Mouse (Mus musculus) myocyte (in vitro differentiated cells): Measurements from ENCODE around the gene Efcc1.

Experiments used
- CEBPB ChIP-seq: IDR thresholded peaks from 2 replicates; pipeline ENCODE4 v1.6.1; 2011; ENCODE audit warnings: mild to moderate bottlenecking, moderate library complexity; ENCODE audit not compliant: poor library complexity, insufficient read depth, severe bottlenecking
- E2F4 ChIP-seq: IDR thresholded peaks from one replicate; pipeline ENCODE4 v1.6.1; 2011; ENCODE audit warnings: mild to moderate bottlenecking, control low read depth, moderate library complexity; ENCODE audit not compliant: insufficient read depth
- MAX ChIP-seq: IDR thresholded peaks from one replicate; pipeline ENCODE4 v1.6.1; 2011; ENCODE audit warnings: low read depth, mild to moderate bottlenecking, control low read depth
- MYOD1 ChIP-seq, 3 experiments: IDR thresholded peaks; one replicate each; pipeline ENCODE4 v1.6.1; 2011; ENCODE audit warnings: control low read depth in 2 of 3, low read depth in 2 of 3, mild to moderate bottlenecking in 2 of 3, moderate library complexity in 1 of 3; ENCODE audit not compliant: insufficient read length in 2 of 3, control insufficient read depth in 1 of 3
- MYOG ChIP-seq, 3 experiments: IDR thresholded peaks; one replicate each; pipeline ENCODE4 v1.6.1; 2011; ENCODE audit warnings: control low read depth in 2 of 3, low read depth in 2 of 3, mild to moderate bottlenecking in 2 of 3; ENCODE audit not compliant: insufficient read length in 2 of 3, control insufficient read depth in 1 of 3, insufficient read depth in 1 of 3
- POLR2A ChIP-seq: IDR thresholded peaks from one replicate; pipeline ENCODE4 v1.6.1; 2011; ENCODE audit warnings: low read depth, mild to moderate bottlenecking, control low read depth, moderate library complexity; ENCODE audit not compliant: insufficient read length
- POLR2AphosphoS2 ChIP-seq: IDR thresholded peaks from one replicate; pipeline ENCODE4 v1.6.1; 2011; ENCODE audit warnings: low read depth, control low read depth; ENCODE audit not compliant: insufficient read length
- REST ChIP-seq: IDR thresholded peaks from one replicate; pipeline ENCODE4 v1.6.1; 2011; ENCODE audit warnings: mild to moderate bottlenecking, control low read depth, moderate library complexity; ENCODE audit not compliant: insufficient read depth, insufficient read length
- TCF12 ChIP-seq: IDR thresholded peaks from one replicate; pipeline ENCODE4 v1.6.1; 2011; ENCODE audit warnings: mild to moderate bottlenecking, control low read depth; ENCODE audit not compliant: poor library complexity, insufficient read depth, severe bottlenecking
- TCF3 ChIP-seq: IDR thresholded peaks from one replicate; pipeline ENCODE4 v1.6.1; 2011; ENCODE audit warnings: low read depth, control low read depth; ENCODE audit not compliant: insufficient read length
- USF1 ChIP-seq: IDR thresholded peaks from one replicate; pipeline ENCODE4 v1.6.1; 2011; ENCODE audit warnings: low read depth, mild to moderate bottlenecking, control low read depth, moderate library complexity

DNA sequence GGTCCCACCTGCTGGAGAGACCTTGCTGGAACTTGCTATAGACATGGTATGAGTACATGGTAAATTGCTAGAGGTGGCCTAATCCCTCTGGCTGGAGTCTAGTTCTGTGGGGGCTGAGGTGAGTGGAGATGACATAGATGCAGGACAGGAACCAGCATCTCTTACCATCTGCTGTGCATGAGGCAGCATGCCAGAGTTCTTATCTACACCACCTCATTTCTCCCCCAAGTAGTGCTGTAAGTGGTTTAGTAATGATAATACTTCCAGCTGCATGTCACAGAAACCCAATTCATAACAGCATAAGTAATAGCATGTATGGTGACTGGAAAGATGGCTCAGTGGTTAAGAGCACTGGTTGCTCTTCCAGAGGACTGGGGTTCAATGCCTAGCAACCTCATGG is 9.8 kb downstream of the Efcc1 start:
- TF ChIP-seq POLR2A (no peak), CEBPB (no peak), USF1 (no peak), MYOG (IDR thresholded peaks at IDR 0.05; ENCODE audit: control insufficient read depth in 1 of 3, insufficient read depth in 1 of 3, insufficient read length in 2 of 3, low read depth in 2 of 3) (no peak), MAX (no peak), E2F4 (no peak), POLR2AphosphoS2 (no peak), REST (no peak), TCF12 (no peak), MYOD1 (IDR thresholded peaks at IDR 0.05; ENCODE audit: control insufficient read depth in 1 of 3, insufficient read length in 2 of 3, low read depth in 2 of 3) (no peak), TCF3 (no peak)
